Mouse (Mus musculus): ENCODE measurements around the gene Heph. TPM values are rescaled to one million over a fixed set of nuclear protein-coding genes. Genes with fewer than 3 reads are reported as not detected.
"Not testable (repeated sequence)": the region's sequence is repeated elsewhere in the genome, so short reads cannot be mapped to it uniquely, and the experiment has no call there.

The Heph gene
- total RNA-seq (2014; fragmentation: Nextera tagmentation) (not detected in 2 replicates), total RNA-seq (2017) (0.13 and 0.26 TPM in 2 replicates)

GRCm38 (mm10) chrX:96455149-96455548 lies at the start of gene Heph:
Gene Heph (plus strand): TSS chrX:96455359.
- no peak for ATAC-seq (replicated peaks; ENCODE audit: poor library complexity, severe bottlenecking)

- ATAC-seq (replicated peaks; ENCODE audit: poor library complexity, severe bottlenecking) = not testable (repeated sequence)
These were observed 39.8 kb upstream of the Heph start for GRCm38 (mm10) chrX:96415351-96415750.

GRCm38 (mm10) chrX:96416970-96417369 lies 38.2 kb upstream of the Heph start:
- no peak for ATAC-seq (replicated peaks; ENCODE audit: poor library complexity, severe bottlenecking)

GRCm38 (mm10) chrX:96417733-96418132 lies 37.4 kb upstream of the Heph start:
- no peak for ATAC-seq (replicated peaks; ENCODE audit: poor library complexity, severe bottlenecking)

- no peak for ATAC-seq (replicated peaks; ENCODE audit: poor library complexity, severe bottlenecking)
These were observed 35.8 kb upstream of the Heph start for GRCm38 (mm10) chrX:96419383-96419782.

GRCm38 (mm10) chrX:96456201-96456963 lies 1.2 kb downstream of the Heph start, which contains the start of gene Hsf3:
Gene Hsf3 (minus strand): TSS chrX:96456294.
- no peak for ATAC-seq (replicated peaks; ENCODE audit: poor library complexity, severe bottlenecking)

- no peak for ATAC-seq (replicated peaks; ENCODE audit: poor library complexity, severe bottlenecking)
These were observed 46.4 kb downstream of the Heph start for GRCm38 (mm10) chrX:96501580-96501979.

Other genes starting within 250 kb of the Heph start
- gene Vsig4, start 161.9 kb upstream of the Heph start, total RNA-seq (2014; fragmentation: Nextera tagmentation) = not detected in 2 replicates
- not detected in 2 replicates for gene Vsig4, start 161.9 kb upstream of the Heph start, total RNA-seq (2017)
- gene Hsf3, start 935 bp downstream of the Heph start, total RNA-seq (2014; fragmentation: Nextera tagmentation) = not detected in 2 replicates
- not detected in 2 replicates for gene Hsf3, start 935 bp downstream of the Heph start, total RNA-seq (2017)

Measured in granulocyte monocyte progenitor cell, adult 5-6 weeks (primary cell).